Mouse (Mus musculus) kidney, adult 2 months (tissue): ENCODE data around the gene N4bp2.

ENCODE experiments used
- CTCF ChIP-seq: fragments of 200-500 bp; conservative IDR thresholded peaks from 2 replicates; pipeline ENCODE4 v1.5.1; 2011; ENCODE audit warnings: low read depth, mild to moderate bottlenecking, control low read depth, low read length, moderate library complexity, mixed read lengths; ENCODE audit not compliant: insufficient read depth, insufficient read length
- POLR2A ChIP-seq: fragments of 200-500 bp; IDR thresholded peaks from one replicate; pipeline ENCODE4 v1.6.1; 2011; ENCODE audit warnings: low read depth, low read length, control low read depth

GRCm38 (mm10) chr5:65873212-65873611 lies 109.9 kb downstream of the N4bp2 start:
- no peak for TF ChIP-seq POLR2A
- TF ChIP-seq CTCF: no peak
